Mouse (Mus musculus) CH12.LX (cell line): ENCODE measurements around the gene Ptpn4. TPM values are rescaled to one million over a fixed set of nuclear protein-coding genes. Genes with fewer than 3 reads are reported as not detected.

ENCODE experiments used
- DNase-seq: peaks from one replicate; pipeline ENCODE4 v3.0.0-alpha.2; 2013; ENCODE audit errors: extremely low read depth
- H3K27ac ChIP-seq: 2 replicates; pipeline ENCODE4 v1.5.1; 2012; ENCODE audit warnings: low read depth, mild to moderate bottlenecking, control low read depth, moderate library complexity; ENCODE audit not compliant: insufficient read depth
- H3K27me3 ChIP-seq: replicated peaks from 2 replicates; pipeline ENCODE3; 2012; ENCODE audit warnings: inconsistent platforms
- H3K36me3 ChIP-seq, 2 experiments: replicated peaks in 1 of 2; 2 replicates each; pipeline versions ENCODE3 to v1.6.1; 2012; ENCODE audit warnings: inconsistent platforms in 1 of 2, low read length in 1 of 2, mild to moderate bottlenecking in 1 of 2, mixed read lengths in 1 of 2, moderate library complexity in 1 of 2; ENCODE audit not compliant: control insufficient read depth in 1 of 2, insufficient read depth in 1 of 2
- H3K4me1 ChIP-seq, 2 experiments: 2 replicates each; pipeline ENCODE4 v1.6.1; 2012; ENCODE audit warnings: inconsistent platforms in 1 of 2, moderate library complexity in 1 of 2; ENCODE audit not compliant: insufficient read depth in 2 of 2, control insufficient read depth in 1 of 2
- H3K4me2 ChIP-seq: 2 replicates; pipeline ENCODE4 v1.6.1; 2012; ENCODE audit warnings: low read depth, mild to moderate bottlenecking, control low read depth; ENCODE audit not compliant: poor library complexity, insufficient read depth, severe bottlenecking
- H3K4me3 ChIP-seq, 3 experiments: fragments of 150-350 bp in 1 of 3; sonication (generic) in 1 of 3; replicated peaks in 1 of 3; 2 replicates each; pipeline versions ENCODE3 to v1.5.1; 2011 to 2012; ENCODE audit warnings: low read depth in 2 of 3, low read length in 2 of 3, mild to moderate bottlenecking in 2 of 3, moderate library complexity in 2 of 3, control low read depth in 1 of 3, improper control_type of control experiment in 1 of 3, inconsistent platforms in 1 of 3, mixed read lengths in 1 of 3; ENCODE audit not compliant: poor library complexity in 1 of 3
- H3K79me2 ChIP-seq: replicated peaks from 2 replicates; pipeline ENCODE4 v1.6.1; 2012; ENCODE audit warnings: mild to moderate bottlenecking, moderate library complexity; ENCODE audit not compliant: control insufficient read depth, poor library complexity, insufficient read depth, severe bottlenecking; ENCODE audit errors: extremely low read depth
- H3K9ac ChIP-seq: 2 replicates; pipeline ENCODE4 v1.6.1; 2012; ENCODE audit warnings: low read depth, mild to moderate bottlenecking, control low read depth, moderate library complexity; ENCODE audit not compliant: insufficient read depth
- H3K9me3 ChIP-seq: replicated peaks from 2 replicates; pipeline ENCODE3; 2012; ENCODE audit warnings: low read length, inconsistent platforms, mixed read lengths
- CHD1 ChIP-seq: IDR thresholded peaks from 2 replicates; pipeline ENCODE4 v1.6.1; 2012; ENCODE audit warnings: low read depth, low read length, improper control_type of control experiment, inconsistent platforms
- ELF1 ChIP-seq: IDR thresholded peaks from 2 replicates; pipeline ENCODE4 v1.6.1; 2014; ENCODE audit warnings: low read depth, mild to moderate bottlenecking, inconsistent platforms, low read length, improper control_type of control experiment
- ETS1 ChIP-seq: conservative IDR thresholded peaks from 2 replicates; pipeline ENCODE4 v1.6.1; 2012; ENCODE audit warnings: low read depth, mild to moderate bottlenecking, inconsistent platforms, low read length, improper control_type of control experiment, moderate library complexity
- GABPA ChIP-seq: IDR thresholded peaks from 2 replicates; pipeline ENCODE4 v1.6.1; 2012; ENCODE audit warnings: low read depth, low read length, improper control_type of control experiment, inconsistent platforms; ENCODE audit not compliant: insufficient replicate concordance
- HCFC1 ChIP-seq: IDR thresholded peaks from 2 replicates; pipeline ENCODE4 v1.6.1; 2012; ENCODE audit warnings: low read depth, mild to moderate bottlenecking, inconsistent platforms, low read length, improper control_type of control experiment
- IRF4 ChIP-seq: IDR thresholded peaks from 2 replicates; pipeline ENCODE4 v1.6.1; 2014; ENCODE audit warnings: low read depth, mild to moderate bottlenecking, inconsistent platforms, low read length, improper control_type of control experiment
- JUN ChIP-seq: IDR thresholded peaks from 2 replicates; pipeline ENCODE4 v1.6.1; 2011; ENCODE audit warnings: low read depth, mild to moderate bottlenecking, low read length, improper control_type of control experiment, moderate library complexity; ENCODE audit not compliant: insufficient read depth
- JUND ChIP-seq: conservative IDR thresholded peaks from 2 replicates; pipeline ENCODE4 v1.6.1; 2011; ENCODE audit warnings: low read depth, low read length, improper control_type of control experiment
- KAT2A ChIP-seq: IDR thresholded peaks from 2 replicates; pipeline ENCODE4 v1.6.1; 2012; ENCODE audit warnings: low read length, improper control_type of control experiment, inconsistent platforms; ENCODE audit not compliant: insufficient replicate concordance
- MAZ ChIP-seq: IDR thresholded peaks from 2 replicates; pipeline ENCODE4 v1.6.1; 2012; ENCODE audit warnings: low read depth, mild to moderate bottlenecking, inconsistent platforms, low read length, improper control_type of control experiment, moderate library complexity
- MEF2A ChIP-seq: IDR thresholded peaks from 2 replicates; pipeline ENCODE4 v1.6.1; 2014; ENCODE audit warnings: low read depth, mild to moderate bottlenecking, inconsistent platforms, low read length, improper control_type of control experiment, borderline replicate concordance
- MYC ChIP-seq: IDR thresholded peaks from 2 replicates; pipeline ENCODE4 v1.6.1; 2011; ENCODE audit warnings: low read depth, mild to moderate bottlenecking, improper control_type of control experiment, low read length
- NELFE ChIP-seq: IDR thresholded peaks from 2 replicates; pipeline ENCODE4 v1.6.1; 2011; ENCODE audit warnings: low read depth, low read length, improper control_type of control experiment
- PAX5 ChIP-seq: IDR thresholded peaks from 2 replicates; pipeline ENCODE4 v1.6.1; 2012; ENCODE audit warnings: low read length, inconsistent platforms, mixed read lengths
- RAD21 ChIP-seq: IDR thresholded peaks from 2 replicates; pipeline ENCODE4 v1.6.1; 2011; ENCODE audit warnings: low read depth, mild to moderate bottlenecking, low read length, improper control_type of control experiment, moderate library complexity
- TBP ChIP-seq: conservative IDR thresholded peaks from 2 replicates; pipeline ENCODE4 v1.6.1; 2011; ENCODE audit warnings: low read depth, low read length, improper control_type of control experiment
- UBTF ChIP-seq: IDR thresholded peaks from 2 replicates; pipeline ENCODE4 v1.6.1; 2012; ENCODE audit warnings: low read depth, mild to moderate bottlenecking, inconsistent platforms, low read length, improper control_type of control experiment, moderate library complexity
- USF1 ChIP-seq: IDR thresholded peaks from 2 replicates; pipeline ENCODE4 v1.6.1; 2014; ENCODE audit warnings: low read depth, mild to moderate bottlenecking, inconsistent platforms, low read length, improper control_type of control experiment
- USF2 ChIP-seq: conservative IDR thresholded peaks from 2 replicates; pipeline ENCODE4 v1.6.1; 2011; ENCODE audit warnings: low read depth, low read length, improper control_type of control experiment
- ZC3H11A ChIP-seq: IDR thresholded peaks from 2 replicates; pipeline ENCODE4 v1.6.1; 2012; ENCODE audit warnings: low read depth, mild to moderate bottlenecking, inconsistent platforms, low read length, improper control_type of control experiment
- ZKSCAN1 ChIP-seq: IDR thresholded peaks from 2 replicates; pipeline ENCODE4 v1.6.1; 2012; ENCODE audit warnings: low read depth, inconsistent platforms, low read length, improper control_type of control experiment, borderline replicate concordance
- ZMIZ1 ChIP-seq: IDR thresholded peaks from 2 replicates; pipeline ENCODE4 v1.6.1; 2012; ENCODE audit warnings: low read depth, mild to moderate bottlenecking, inconsistent platforms, low read length, improper control_type of control experiment
- ZNF384 ChIP-seq: IDR thresholded peaks from 2 replicates; pipeline ENCODE4 v1.6.1; 2012; ENCODE audit warnings: low read depth, low read length, improper control_type of control experiment, inconsistent platforms
- dilution Hi-C: fragments of 300-500 bp; cut with MboI; formaldehyde crosslinking; loops from 2 replicates; pipeline ENCODE4 v1.14.3; 2020; ENCODE audit warnings: low sequenced_read_pairs; ENCODE audit not compliant: extremely low pct_unique_long_range_greater_than_20kb, extremely low pct_ligation_motif_present
- in situ Hi-C: fragments of 300-500 bp; cut with MboI; formaldehyde crosslinking; loops from 3 replicates; pipeline ENCODE4 v1.14.3; 2019; ENCODE audit warnings: low sequenced_read_pairs, low pct_ligation_motif_present, low pct_unique_long_range_greater_than_20kb, mixed read lengths
- polyA plus RNA-seq: library from polyadenylated mRNA; unstranded; fragments of >175 nt; gene quantifications from 2 replicates; pipeline ENCODE4 v1.2.1, GENCODE M21; 2012; ENCODE audit warnings: low read depth; ENCODE audit not compliant: insufficient read length
- total RNA-seq, 2 experiments: library from RNA; depleted of rRNA; stranded (reverse); fragments of 300-350 nt in 1 of 2; fragments of >200 nt in 1 of 2; gene quantifications; 2 replicates each; pipeline ENCODE4 v1.2.3; 2012 to 2014

The Ptpn4 gene
- total and polyA plus RNA-seq, 3 experiments = 8.5 to 14.1 (median 8.5) TPM

DNA sequence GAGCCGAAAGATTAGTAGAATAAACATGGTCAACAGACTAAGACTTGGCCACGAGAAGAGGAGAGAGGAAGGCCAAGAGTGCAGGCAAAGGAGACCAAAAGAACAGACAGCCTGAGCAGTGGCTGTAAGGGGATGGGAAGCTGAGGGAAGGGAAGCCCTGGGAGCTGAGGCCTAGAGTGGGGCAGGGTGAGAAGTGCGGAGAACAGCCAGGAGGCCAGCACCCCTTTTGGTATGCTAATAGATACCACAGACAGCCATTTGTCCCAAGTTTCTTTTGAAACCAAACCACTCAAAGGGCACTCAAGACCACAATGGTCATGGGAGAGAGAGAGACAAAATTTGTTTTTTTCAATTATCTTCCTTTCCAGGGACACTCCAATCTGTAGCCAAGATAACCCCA, 202.7 kb downstream of the Ptpn4 start:
- in situ Hi-C loops (no loop called here), dilution Hi-C loops (no loop called here)
- H3K4me2 ChIP-seq = no peak overlapping the region
- DNase-seq = no peak
- TF ChIP-seq JUN (no peak), TBP (no peak), RAD21 (no peak), KAT2A (no peak), MYC (no peak), JUND (no peak), PAX5 (no peak), NELFE (no peak), CHD1 (no peak), UBTF (no peak)
- no peaks in the 10 kb centered on the region for H3K9me3 ChIP-seq
- H3K9ac ChIP-seq = no peak overlapping the region
- H3K27ac ChIP-seq = no peak overlapping the region
- no peak overlapping the region for H3K4me3 ChIP-seq
- H3K4me1 ChIP-seq = 0 out of 4 replicates have a peak, but pooled peaks cover 0 to 2% of the 10 kb centered on the region in 2 experiments
- no peaks in the 10 kb centered on the region for H3K36me3 ChIP-seq
- no peaks in the 10 kb centered on the region for H3K79me2 ChIP-seq
- H3K27me3 ChIP-seq = no peaks in the 10 kb centered on the region

DNA sequence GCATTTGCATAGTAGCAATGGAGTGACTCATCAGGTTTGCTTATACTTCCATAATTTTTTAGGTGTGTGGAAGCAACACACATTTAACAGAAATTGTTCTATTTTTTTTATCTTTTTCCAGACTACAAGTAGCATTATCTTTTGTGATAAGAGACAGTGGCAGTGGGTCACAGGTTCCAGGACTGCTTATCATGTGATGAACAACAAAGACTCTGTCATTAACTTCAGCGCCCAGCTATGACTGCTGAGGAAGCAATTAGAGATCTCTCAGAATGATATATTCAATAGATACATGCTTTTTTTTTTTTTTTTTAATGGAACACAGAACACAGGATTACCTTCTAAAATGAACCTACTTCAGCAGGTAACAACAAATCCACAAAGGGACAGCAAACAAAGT, 207.0 kb downstream of the Ptpn4 start:
- H3K9ac ChIP-seq = no peak overlapping the region
- no peak overlapping the region for H3K27ac ChIP-seq
- no peaks in the 10 kb centered on the region for H3K27me3 ChIP-seq
- H3K4me3 ChIP-seq = no peak overlapping the region
- TF ChIP-seq MEF2A (no peak), USF1 (no peak), GABPA (no peak), UBTF (no peak), ETS1 (no peak), HCFC1 (no peak), ZKSCAN1 (no peak), ELF1 (no peak), NELFE (no peak), TBP (no peak), RAD21 (no peak), ZNF384 (no peak), ZC3H11A (no peak), MYC (no peak), USF2 (no peak), JUN (no peak), ZMIZ1 (no peak), IRF4 (no peak), MAZ (no peak)
- TF ChIP-seq, all 38 proteins: peak for 0
- dilution Hi-C loops = no loop called here
- in situ Hi-C loops = no loop called here
- H3K79me2 ChIP-seq = no peaks in the 10 kb centered on the region
- DNase-seq = no peak
- H3K4me2 ChIP-seq = no peak overlapping the region
- no peaks in the 10 kb centered on the region for H3K4me1 ChIP-seq
- H3K36me3 ChIP-seq = no peaks in the 10 kb centered on the region
- H3K9me3 ChIP-seq = no peaks in the 10 kb centered on the region
